Mouse (Mus musculus): ENCODE measurements at regions not wholly inside any gene's neighbourhood (a gene's known extent, or its start where the extent isn't known, plus 50 kb on each side); places are given as distances from the start of the nearest gene placed in this dataset.
A peak's percentile ranks its signal among the peaks of the same experiment; 100 is the strongest.

DNA sequence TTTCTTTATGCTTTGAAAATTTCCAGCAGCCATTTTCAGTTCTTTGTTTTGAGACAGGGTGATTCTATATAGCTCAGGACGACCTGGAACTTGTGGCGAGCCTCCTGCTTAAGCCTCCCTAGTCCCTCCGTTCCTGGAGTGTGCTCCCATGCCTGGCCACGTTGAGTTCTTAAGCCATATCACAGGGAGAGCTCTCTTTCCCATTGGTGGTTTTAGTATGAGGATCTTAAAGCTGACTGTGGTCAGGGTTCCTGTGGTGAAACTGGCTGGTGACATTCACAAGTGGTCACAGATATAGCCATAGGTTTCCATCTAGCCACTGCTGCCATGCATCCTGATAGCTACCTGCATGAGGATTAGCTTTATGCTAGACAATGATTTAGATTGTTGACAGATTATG lies 109.1 kb upstream of the Gm5148 start:
- 80% methylated on average over 4 of the region's 4 CpGs for WGBS
- Histone ChIP-seq H3K36me3 (replicated peaks) (no peaks in the 10 kb centered on the region), H3K9me3 (no peaks in the 10 kb centered on the region), H3K4me3 (replicated peaks) (no peak overlapping the region), H3K9ac (no peak overlapping the region), H3K4me2 (no peak overlapping the region), H3K27ac (no peak overlapping the region), H3K27me3 (no peaks in the 10 kb centered on the region), H3K4me1 (no peaks in the 10 kb centered on the region)
- no peak for ATAC-seq (ENCODE audit: low FRiP score)

DNA sequence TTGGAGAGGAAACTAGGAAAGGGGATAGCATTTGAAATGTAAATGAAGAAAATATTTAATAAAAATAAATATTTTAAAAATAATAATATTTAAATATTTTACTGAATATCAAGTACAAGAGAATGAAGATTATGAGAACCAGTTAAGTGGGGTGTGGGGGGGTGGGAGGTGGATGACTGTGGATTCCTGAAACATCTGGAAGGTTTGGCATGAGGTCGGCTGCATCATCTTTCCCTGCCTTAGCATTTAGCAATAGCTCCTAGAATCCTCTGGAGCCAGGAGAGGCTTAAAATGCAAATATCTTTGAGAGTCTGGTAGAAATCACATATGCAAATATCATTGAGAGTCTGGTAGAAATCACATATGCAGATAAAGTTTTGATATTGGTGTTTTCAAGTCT lies 103.3 kb upstream of the Gm5148 start:
- Histone ChIP-seq H3K36me3 (replicated peaks) (no peaks in the 10 kb centered on the region), H3K4me3 (replicated peaks) (no peak overlapping the region), H3K27ac (no peak overlapping the region), H3K9ac (no peak overlapping the region), H3K27me3 (no peaks in the 10 kb centered on the region), H3K4me2 (no peak overlapping the region), H3K4me1 (no peaks in the 10 kb centered on the region), H3K9me3 (no peaks in the 10 kb centered on the region)
- no peak for ATAC-seq (ENCODE audit: low FRiP score)
- 75% methylated on average over 1 of the region's 1 CpGs for WGBS

DNA sequence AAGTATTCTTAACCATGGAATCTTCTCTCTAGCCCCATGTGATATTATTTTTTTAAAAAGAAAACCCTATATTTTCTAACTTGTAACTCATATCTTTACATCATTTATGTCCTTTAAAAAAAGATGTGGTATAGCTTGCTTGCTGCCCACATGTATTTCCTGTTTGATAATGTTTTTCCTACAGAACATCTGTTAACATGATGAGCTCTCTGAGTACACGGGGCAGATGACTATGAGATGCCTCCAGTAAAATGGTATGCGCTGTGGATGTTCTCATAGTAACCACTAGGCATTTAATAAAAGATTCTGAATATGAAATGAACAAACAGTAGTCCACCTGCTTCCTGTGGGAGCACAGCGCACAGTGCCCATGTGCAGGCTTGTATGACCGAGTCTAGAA lies 101.3 kb upstream of the Gm5148 start:
- Histone ChIP-seq H3K9me3 (no peaks in the 10 kb centered on the region), H3K27me3 (no peaks in the 10 kb centered on the region), H3K4me1 (no peaks in the 10 kb centered on the region), H3K27ac (no peak overlapping the region), H3K9ac (no peak overlapping the region), H3K4me2 (no peak overlapping the region), H3K4me3 (replicated peaks) (no peak overlapping the region), H3K36me3 (replicated peaks) (no peaks in the 10 kb centered on the region)
- WGBS = 95% methylated on average over 4 of the region's 4 CpGs
- no peak for ATAC-seq (ENCODE audit: low FRiP score)

DNA sequence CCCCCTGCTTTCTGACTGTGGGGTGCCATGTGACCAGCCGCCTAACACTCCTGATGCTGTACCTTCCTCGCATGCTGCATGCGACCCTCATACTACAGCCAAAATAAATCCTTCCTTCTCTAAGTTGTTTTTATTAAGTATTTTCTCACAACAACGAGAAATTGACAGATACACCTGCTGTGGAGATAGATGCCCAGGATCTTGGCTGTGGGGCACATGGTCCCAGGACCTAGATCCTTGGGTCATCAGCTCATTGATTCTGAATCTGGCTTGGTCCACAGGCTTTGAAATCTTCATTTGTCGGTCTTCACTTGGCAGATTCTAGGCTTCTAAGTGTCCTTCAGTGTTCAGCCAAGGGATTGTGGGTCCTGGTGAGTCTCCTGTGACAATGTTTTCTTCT lies 100.4 kb upstream of the Gm5148 start:
- peaks cover 4% of the 10 kb centered on the region for H3K4me1 ChIP-seq
- no peaks in the 10 kb centered on the region for H3K9me3 ChIP-seq
- no peak overlapping the region for H3K9ac ChIP-seq
- no peak overlapping the region for H3K4me2 ChIP-seq
- no peaks in the 10 kb centered on the region for H3K27me3 ChIP-seq
- 92% methylated on average over 5 of the region's 5 CpGs for WGBS
- H3K4me3 ChIP-seq (replicated peaks) = no peak overlapping the region
- no peak for ATAC-seq (ENCODE audit: low FRiP score)
- no peak overlapping the region for H3K27ac ChIP-seq
- H3K36me3 ChIP-seq (replicated peaks) = no peaks in the 10 kb centered on the region

DNA sequence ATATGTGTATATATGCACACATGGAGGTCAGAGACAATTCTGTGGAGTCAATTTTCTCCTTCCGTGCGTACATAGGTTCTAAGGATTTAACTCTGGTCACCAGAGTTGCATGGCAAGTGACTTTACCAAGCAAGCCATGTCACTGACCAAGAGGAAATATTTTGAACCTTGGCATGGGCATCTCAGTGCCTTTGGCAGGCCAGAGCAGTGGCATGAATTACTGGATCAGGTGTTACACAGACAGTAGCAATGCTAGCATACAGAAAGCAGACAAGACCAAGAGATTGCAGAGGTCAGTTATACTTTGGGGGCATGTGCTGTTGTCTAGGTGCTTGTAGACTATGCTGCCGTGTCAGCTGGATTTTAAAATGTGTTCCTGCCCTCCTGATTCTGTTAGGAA lies 95.2 kb upstream of the Gm5148 start:
- ATAC-seq (ENCODE audit: low FRiP score) = no peak
- H3K27ac ChIP-seq = no peak overlapping the region
- peaks cover 12% of the 10 kb centered on the region for H3K4me1 ChIP-seq
- 90% methylated on average over 3 of the region's 3 CpGs for WGBS
- H3K4me2 ChIP-seq = no peak overlapping the region
- no peaks in the 10 kb centered on the region for H3K36me3 ChIP-seq (replicated peaks)
- 0 out of 2 replicates have a peak, but pooled peaks cover 4% of the 10 kb centered on the region for H3K27me3 ChIP-seq
- H3K4me3 ChIP-seq (replicated peaks) = no peak overlapping the region
- H3K9ac ChIP-seq = no peak overlapping the region
- H3K9me3 ChIP-seq = no peaks in the 10 kb centered on the region

DNA sequence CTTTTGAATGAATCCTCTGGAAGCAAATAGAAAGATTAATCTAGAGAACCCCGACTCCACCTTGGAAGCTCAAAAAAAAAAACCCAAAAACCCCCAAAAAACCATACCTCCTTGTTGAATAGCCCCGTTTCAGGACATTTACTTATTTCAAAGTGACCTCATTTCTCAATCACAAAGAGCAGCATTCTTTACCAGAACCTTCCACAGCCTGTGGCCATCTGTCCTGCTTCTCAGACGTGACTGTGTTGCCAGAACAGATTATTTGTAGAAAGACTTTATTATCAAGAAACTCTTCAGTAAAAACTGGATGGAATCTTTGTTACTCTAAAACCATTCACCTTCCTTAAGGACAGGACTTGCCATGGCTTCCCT lies 93.1 kb upstream of the Gm5148 start:
- Histone ChIP-seq H3K4me1 (peaks cover 12% of the 10 kb centered on the region), H3K9ac (no peak overlapping the region), H3K9me3 (no peaks in the 10 kb centered on the region), H3K27me3 (0 out of 2 replicates have a peak, but pooled peaks cover 4% of the 10 kb centered on the region), H3K27ac (0 out of 2 replicates have a peak overlapping the region, but pooled peaks have one; percentile 42), H3K4me3 (replicated peaks) (no peak overlapping the region), H3K36me3 (replicated peaks) (no peaks in the 10 kb centered on the region), H3K4me2 (no peak overlapping the region)
- no peak for ATAC-seq (ENCODE audit: low FRiP score)
- WGBS = 51% methylated on average over 3 of the region's 3 CpGs

DNA sequence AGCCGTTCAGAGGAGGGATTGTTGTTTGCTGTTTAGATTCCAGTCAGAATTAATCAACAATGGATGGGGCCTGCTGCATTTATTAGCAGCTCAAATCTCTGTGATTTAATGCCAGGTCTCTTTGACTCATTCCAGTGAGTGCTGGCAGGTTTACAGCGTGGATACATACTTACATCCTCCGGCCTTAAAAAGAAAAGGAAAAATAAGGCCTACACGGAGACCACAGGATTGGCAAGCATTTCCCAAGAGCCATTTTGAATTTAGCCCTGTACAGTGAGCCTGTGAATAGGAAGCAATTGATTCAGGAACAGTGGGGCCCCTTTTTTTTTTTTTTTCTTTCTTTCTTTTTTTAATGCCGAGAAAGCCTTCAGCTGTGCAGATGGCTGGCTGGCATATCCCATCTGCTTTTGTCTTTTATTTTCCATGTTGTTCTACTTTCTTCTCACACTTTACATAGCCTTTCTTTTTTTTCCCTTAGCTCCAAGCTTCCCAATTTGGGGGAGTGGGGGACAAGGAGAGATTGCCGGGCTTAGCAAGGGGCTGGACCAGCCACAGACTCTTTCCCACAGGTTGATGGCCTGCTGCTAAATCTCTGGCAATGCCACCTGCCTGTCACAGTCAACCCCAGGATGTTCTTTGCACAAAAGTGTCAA lies 92.6 kb upstream of the Gm5148 start:
- H3K9me3 ChIP-seq = no peaks in the 10 kb centered on the region
- no peak overlapping the region for H3K4me3 ChIP-seq (replicated peaks)
- WGBS = 14% methylated on average over 6 of the region's 6 CpGs
- no peak overlapping the region for H3K4me2 ChIP-seq
- ATAC-seq (ENCODE audit: low FRiP score) = peak; percentile 84
- peaks cover 12% of the 10 kb centered on the region for H3K4me1 ChIP-seq
- 0 out of 2 replicates have a peak overlapping the region, but pooled peaks have one; percentile 42 for H3K27ac ChIP-seq
- no peak overlapping the region for H3K9ac ChIP-seq
- no peaks in the 10 kb centered on the region for H3K36me3 ChIP-seq (replicated peaks)
- 0 out of 2 replicates have a peak, but pooled peaks cover 4% of the 10 kb centered on the region for H3K27me3 ChIP-seq

DNA sequence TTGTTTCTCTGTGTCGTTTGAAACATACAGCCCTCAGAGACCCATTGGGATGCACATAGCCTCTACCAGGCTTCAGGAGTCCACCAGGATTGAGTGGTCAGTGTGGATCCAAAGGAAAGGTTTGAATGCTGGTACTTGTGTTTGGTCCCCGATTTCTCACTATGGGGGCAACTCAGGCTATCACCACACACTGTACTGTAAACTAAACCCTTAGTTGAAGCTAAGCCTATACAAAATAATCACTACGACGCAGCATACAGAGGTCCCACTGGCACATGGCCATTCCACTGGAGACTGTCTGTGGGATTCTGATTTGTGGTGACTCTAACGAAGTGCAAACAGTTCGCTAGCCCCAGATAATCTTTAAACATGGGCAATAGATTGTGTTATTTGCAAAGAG lies 91.5 kb upstream of the Gm5148 start:
- Histone ChIP-seq H3K4me2 (no peak overlapping the region), H3K36me3 (replicated peaks) (no peaks in the 10 kb centered on the region), H3K4me1 (peaks cover 12% of the 10 kb centered on the region), H3K9ac (no peak overlapping the region), H3K9me3 (no peaks in the 10 kb centered on the region), H3K27me3 (0 out of 2 replicates have a peak, but pooled peaks cover 4% of the 10 kb centered on the region), H3K4me3 (replicated peaks) (no peak overlapping the region), H3K27ac (no peak overlapping the region)
- no peak for ATAC-seq (ENCODE audit: low FRiP score)
- WGBS = 91% methylated on average over 6 of the region's 6 CpGs

DNA sequence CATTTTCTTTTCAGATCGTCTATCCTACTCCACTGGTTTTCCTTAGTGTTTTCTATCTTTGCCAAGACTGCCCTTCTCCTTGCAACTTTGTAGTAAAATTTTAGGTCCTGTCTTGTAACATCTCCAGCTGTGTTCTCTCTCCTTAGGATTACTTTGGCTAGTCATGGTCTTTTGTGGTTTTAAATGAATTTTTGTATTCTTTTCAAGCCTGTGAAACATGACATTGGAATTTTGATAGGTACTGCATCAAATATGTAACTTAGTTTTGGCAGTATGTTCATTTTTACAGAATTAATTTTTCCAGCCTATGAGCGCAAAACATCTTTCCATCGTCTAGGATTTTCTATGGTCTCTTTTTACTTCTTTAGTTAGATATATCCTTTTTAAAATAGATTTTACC lies 88.6 kb upstream of the Gm5148 start:
- Histone ChIP-seq H3K4me2 (no peak overlapping the region), H3K4me3 (replicated peaks) (no peak overlapping the region), H3K9ac (no peak overlapping the region), H3K4me1 (peaks cover 8% of the 10 kb centered on the region; the same call in 1 of the 2 replicates), H3K27me3 (no peaks in the 10 kb centered on the region), H3K9me3 (peaks cover 5% of the 10 kb centered on the region; the same call in 1 of the 2 replicates), H3K27ac (no peak overlapping the region), H3K36me3 (replicated peaks) (no peaks in the 10 kb centered on the region)
- 89% methylated on average over 3 of the region's 3 CpGs for WGBS
- ATAC-seq (ENCODE audit: low FRiP score) = no peak

DNA sequence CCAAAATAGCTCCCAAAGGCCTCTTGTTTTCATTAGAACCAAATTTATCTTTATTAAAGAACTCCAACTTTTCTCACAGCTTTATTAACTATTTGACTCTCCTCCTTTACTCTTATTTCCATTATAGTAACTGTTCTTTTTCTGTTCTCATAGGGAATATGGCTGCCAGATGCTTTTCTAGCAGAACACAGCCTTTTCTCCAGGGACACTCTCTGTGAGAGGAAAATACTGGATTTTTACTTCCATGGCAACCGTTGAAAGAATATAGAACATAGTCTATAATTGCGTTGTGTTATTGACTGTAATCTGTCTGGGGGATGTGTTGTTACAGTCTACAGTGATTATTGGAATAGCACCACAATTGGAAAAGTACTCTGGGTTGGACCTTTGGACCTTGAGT lies 87.1 kb upstream of the Gm5148 start:
- Histone ChIP-seq H3K4me1 (no peaks in the 10 kb centered on the region), H3K9ac (no peak overlapping the region), H3K36me3 (replicated peaks) (no peaks in the 10 kb centered on the region), H3K9me3 (peaks cover 5% of the 10 kb centered on the region; the same call in 1 of the 2 replicates), H3K27me3 (no peaks in the 10 kb centered on the region), H3K4me3 (replicated peaks) (no peak overlapping the region), H3K27ac (no peak overlapping the region), H3K4me2 (no peak overlapping the region)
- no peak for ATAC-seq (ENCODE audit: low FRiP score)
- whole genome bisulfite sequencing = 92% methylated on average over 2 of the region's 2 CpGs

DNA sequence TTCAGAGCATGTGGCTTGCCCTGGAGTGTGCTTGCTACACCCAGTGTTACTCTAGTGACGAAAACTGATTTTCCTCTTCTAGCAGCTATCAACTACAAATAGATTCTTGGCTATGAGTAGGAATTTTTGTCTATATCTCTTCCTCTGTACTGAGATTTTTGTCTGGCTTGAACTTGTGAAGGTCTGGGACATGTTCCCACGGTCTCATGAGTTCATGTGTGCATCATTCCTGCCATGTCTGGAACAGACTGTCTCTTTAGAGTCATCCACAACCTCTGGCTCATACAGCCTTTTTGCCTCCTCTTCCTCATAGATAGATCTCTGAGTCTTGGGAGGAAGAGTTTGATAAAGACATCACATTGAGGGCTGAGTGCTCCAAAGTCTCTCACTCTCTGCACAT lies 86.5 kb upstream of the Gm5148 start:
- Histone ChIP-seq H3K36me3 (replicated peaks) (no peaks in the 10 kb centered on the region), H3K4me1 (no peaks in the 10 kb centered on the region), H3K27me3 (no peaks in the 10 kb centered on the region), H3K4me2 (no peak overlapping the region), H3K4me3 (replicated peaks) (no peak overlapping the region), H3K9ac (no peak overlapping the region), H3K9me3 (peaks cover 5% of the 10 kb centered on the region; the same call in 1 of the 2 replicates), H3K27ac (no peak overlapping the region)
- no peak for ATAC-seq (ENCODE audit: low FRiP score)
- WGBS = 86% methylated on average over 2 of the region's 2 CpGs

DNA sequence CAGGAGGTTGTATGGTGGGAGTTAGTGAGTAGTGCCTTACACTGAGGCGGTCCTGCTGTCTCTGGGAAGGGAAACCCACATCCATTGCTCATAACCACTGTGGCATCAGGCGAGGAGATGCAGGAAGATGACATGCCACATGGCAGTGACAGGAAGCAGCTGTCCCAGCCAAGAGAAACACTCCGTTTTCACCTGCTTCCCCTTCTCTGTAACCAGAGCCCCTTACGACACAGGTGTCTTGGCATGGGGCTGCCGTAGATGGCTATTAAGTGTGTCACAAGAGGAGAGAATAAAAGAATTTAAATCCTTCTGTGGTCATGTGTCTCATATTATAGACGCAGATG lies 81.5 kb upstream of the Gm5148 start:
- no peak overlapping the region for H3K4me2 ChIP-seq
- H3K27ac ChIP-seq = no peak overlapping the region
- no peaks in the 10 kb centered on the region for H3K27me3 ChIP-seq
- ATAC-seq (ENCODE audit: low FRiP score) = no peak
- H3K4me3 ChIP-seq (replicated peaks) = no peak overlapping the region
- H3K36me3 ChIP-seq (replicated peaks) = no peaks in the 10 kb centered on the region
- 77% methylated on average over 6 of the region's 6 CpGs for WGBS
- H3K4me1 ChIP-seq = no peaks in the 10 kb centered on the region
- peaks cover 5% of the 10 kb centered on the region; the same call in 1 of the 2 replicates for H3K9me3 ChIP-seq
- no peak overlapping the region for H3K9ac ChIP-seq

DNA sequence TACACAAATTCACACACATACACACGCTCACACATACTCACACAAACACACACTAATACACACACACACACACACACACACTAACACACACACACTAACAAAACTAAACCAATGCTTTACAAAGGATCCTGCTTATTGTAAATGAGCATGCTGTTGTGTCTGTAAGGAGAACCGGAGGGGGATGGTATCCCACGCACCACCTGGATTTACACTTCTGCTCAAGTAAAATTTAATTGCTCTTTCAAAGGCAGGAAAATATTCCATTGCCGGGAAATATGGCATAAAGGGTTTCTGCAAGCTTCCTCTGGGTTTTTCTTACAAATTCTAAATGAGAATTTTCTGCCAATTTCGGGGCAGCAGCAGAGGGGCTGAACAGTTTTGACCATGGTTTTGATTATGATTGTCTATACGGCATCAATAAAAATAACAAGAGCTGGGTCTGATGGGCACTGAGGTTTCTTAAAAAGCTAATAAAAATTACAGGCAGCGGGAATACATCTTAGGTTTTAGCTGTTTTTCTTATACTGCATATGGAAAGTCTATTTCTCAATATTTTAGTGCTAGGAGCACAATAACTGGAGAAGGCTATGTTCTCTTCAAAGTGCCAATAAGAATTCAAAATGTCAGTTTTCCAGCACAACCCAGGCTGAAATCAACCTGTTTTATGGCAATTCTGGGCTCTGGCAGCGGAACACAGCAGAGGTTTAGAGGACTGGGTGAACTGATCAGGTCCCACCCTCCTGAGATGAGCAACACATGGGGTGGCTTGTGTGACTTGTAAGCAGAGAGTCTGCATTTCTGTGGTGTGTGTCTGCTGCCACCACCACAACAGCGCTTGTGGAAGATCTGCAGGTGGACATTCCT lies 80.9 kb upstream of the Gm5148 start:
- no peak overlapping the region for H3K4me2 ChIP-seq
- no peak overlapping the region for H3K27ac ChIP-seq
- H3K36me3 ChIP-seq (replicated peaks) = no peaks in the 10 kb centered on the region
- peaks cover 5% of the 10 kb centered on the region; the same call in 1 of the 2 replicates for H3K9me3 ChIP-seq
- H3K4me3 ChIP-seq (replicated peaks) = no peak overlapping the region
- H3K9ac ChIP-seq = no peak overlapping the region
- 88% methylated on average over 9 of the region's 9 CpGs for WGBS
- H3K4me1 ChIP-seq = no peaks in the 10 kb centered on the region
- H3K27me3 ChIP-seq = no peaks in the 10 kb centered on the region
- ATAC-seq (ENCODE audit: low FRiP score) = no peak
